Mouse (Mus musculus): ENCODE measurements around the gene Sec23ip. TPM values are rescaled to one million over a fixed set of nuclear protein-coding genes. Genes with fewer than 3 reads are reported as not detected.

Gene Sec23ip
- total and polyA plus RNA-seq, 3 experiments, result 16.0 to 40.1 (median 19.3) TPM

- Histone ChIP-seq H3K4me3 (replicated peaks in 1 of 3; ENCODE audit: low read depth in 2 of 3, low read length in 2 of 3, poor library complexity in 1 of 3) (no peak overlapping the region), H3K27me3 (replicated peaks) (no peaks in the 10 kb centered on the region), H3K4me1 (ENCODE audit: control insufficient read depth in 1 of 2, insufficient read depth in 2 of 2) (peaks cover 3 to 10% of the 10 kb centered on the region in 2 experiments; a peak in 2 of 4 replicates), H3K9me3 (replicated peaks; ENCODE audit: low read length) (no peaks in the 10 kb centered on the region), H3K27ac (ENCODE audit: insufficient read depth, low read depth) (no peak overlapping the region), H3K79me2 (replicated peaks; ENCODE audit: control insufficient read depth, extremely low read depth, insufficient read depth, poor library complexity, severe bottlenecking) (peaks cover 23% of the 10 kb centered on the region), H3K36me3 (replicated peaks in 1 of 2; ENCODE audit: control insufficient read depth in 1 of 2, insufficient read depth in 1 of 2, low read length in 1 of 2) (peaks cover 54 to 84% of the 10 kb centered on the region in 2 experiments), H3K9ac (ENCODE audit: insufficient read depth, low read depth) (no peak overlapping the region), H3K4me2 (ENCODE audit: insufficient read depth, low read depth, poor library complexity, severe bottlenecking) (no peak overlapping the region)
- in situ Hi-C loops (cut with MboI; ENCODE audit: low pct_ligation_motif_present, low pct_unique_long_range_greater_than_20kb, low sequenced_read_pairs) (loop anchor here (25.0 kb wide), 1 partner anchor 1760 kb away; the partner anchor contains the start of gene Ate1), dilution Hi-C loops (cut with MboI; ENCODE audit: extremely low pct_ligation_motif_present, extremely low pct_unique_long_range_greater_than_20kb, low sequenced_read_pairs) (no loop called here)
- no peak for DNase-seq (ENCODE audit: extremely low read depth)
- TF ChIP-seq MAX (IDR thresholded peaks at IDR 0.05; ENCODE audit: low read length), result no peak
- no peak for TF ChIP-seq HCFC1 (IDR thresholded peaks at IDR 0.05; ENCODE audit: low read depth, low read length)
- no peak for TF ChIP-seq NELFE (IDR thresholded peaks at IDR 0.05; ENCODE audit: low read depth, low read length)
- TF ChIP-seq EP300 (IDR thresholded peaks at IDR 0.05; ENCODE audit: low read length), result no peak
- TF ChIP-seq USF2 (conservative IDR thresholded peaks at IDR 0.05; ENCODE audit: low read depth, low read length), result no peak
Observed at GRCm38 (mm10) chr7:128752012-128752411, 7.3 kb downstream of the Sec23ip start.

GRCm38 (mm10) chr7:128755396-128755795 lies 10.7 kb downstream of the Sec23ip start:
- Histone ChIP-seq H3K27ac (ENCODE audit: insufficient read depth, low read depth) (no peak overlapping the region), H3K4me2 (ENCODE audit: insufficient read depth, low read depth, poor library complexity, severe bottlenecking) (no peak overlapping the region), H3K4me1 (ENCODE audit: control insufficient read depth in 1 of 2, insufficient read depth in 2 of 2) (no peaks in the 10 kb centered on the region), H3K36me3 (replicated peaks in 1 of 2; ENCODE audit: control insufficient read depth in 1 of 2, insufficient read depth in 1 of 2, low read length in 1 of 2) (peaks cover 70 to 86% of the 10 kb centered on the region in 2 experiments), H3K9ac (ENCODE audit: insufficient read depth, low read depth) (no peak overlapping the region), H3K4me3 (replicated peaks in 1 of 3; ENCODE audit: low read depth in 2 of 3, low read length in 2 of 3, poor library complexity in 1 of 3) (no peak overlapping the region), H3K27me3 (replicated peaks) (no peaks in the 10 kb centered on the region), H3K79me2 (replicated peaks; ENCODE audit: control insufficient read depth, extremely low read depth, insufficient read depth, poor library complexity, severe bottlenecking) (peaks cover 4% of the 10 kb centered on the region; the same call in 1 of the 2 replicates), H3K9me3 (replicated peaks; ENCODE audit: low read length) (no peaks in the 10 kb centered on the region)
- DNase-seq (ENCODE audit: extremely low read depth), result no peak
- in situ Hi-C loops (cut with MboI; ENCODE audit: low pct_ligation_motif_present, low pct_unique_long_range_greater_than_20kb, low sequenced_read_pairs), result loop anchor here (25.0 kb wide), 1 partner anchor 1757 kb away; the partner anchor contains the start of gene Ate1
- TF ChIP-seq HCFC1 (IDR thresholded peaks at IDR 0.05; ENCODE audit: low read depth, low read length), result no peak
- TF ChIP-seq MAX (IDR thresholded peaks at IDR 0.05; ENCODE audit: low read length), result no peak
- TF ChIP-seq ZKSCAN1 (IDR thresholded peaks at IDR 0.05; ENCODE audit: borderline replicate concordance, low read depth, low read length), result no peak
- TF ChIP-seq ELF1 (IDR thresholded peaks at IDR 0.05; ENCODE audit: low read depth, low read length), result no peak
- TF ChIP-seq RAD21 (IDR thresholded peaks at IDR 0.05; ENCODE audit: low read depth, low read length), result no peak
- no peak for TF ChIP-seq JUN (IDR thresholded peaks at IDR 0.05; ENCODE audit: insufficient read depth, low read depth, low read length)
- TF ChIP-seq CTCF (conservative IDR thresholded peaks at IDR 0.05 in 1 of 2, IDR thresholded peaks at IDR 0.05 in 1 of 2; ENCODE audit: low read depth in 2 of 2, low read length in 2 of 2), result no peak
- TF ChIP-seq MAFK (IDR thresholded peaks at IDR 0.05; ENCODE audit: insufficient replicate concordance, low read length), result no peak
- TF ChIP-seq E2F4 (IDR thresholded peaks at IDR 0.05; ENCODE audit: insufficient replicate concordance, low read depth, low read length), result no peak
- TF ChIP-seq TCF12 (IDR thresholded peaks at IDR 0.05; ENCODE audit: low read depth, low read length), result no peak
- no peak for TF ChIP-seq IRF4 (IDR thresholded peaks at IDR 0.05; ENCODE audit: low read depth, low read length)
- TF ChIP-seq ZC3H11A (IDR thresholded peaks at IDR 0.05; ENCODE audit: low read depth, low read length), result no peak
- TF ChIP-seq SIN3A (IDR thresholded peaks at IDR 0.05; ENCODE audit: low read length), result no peak
- no peak for TF ChIP-seq UBTF (IDR thresholded peaks at IDR 0.05; ENCODE audit: low read depth, low read length)
- TF ChIP-seq CHD2 (IDR thresholded peaks at IDR 0.05; ENCODE audit: low read length), result no peak
- no peak for TF ChIP-seq EP300 (IDR thresholded peaks at IDR 0.05; ENCODE audit: low read length)
- dilution Hi-C loops (cut with MboI; ENCODE audit: extremely low pct_ligation_motif_present, extremely low pct_unique_long_range_greater_than_20kb, low sequenced_read_pairs), result no loop called here

Data from CH12.LX (cell line).